Mouse (Mus musculus): Measurements from ENCODE around the gene Tyrp1.

Gene Tyrp1

GRCm38 (mm10) chr4:80872847-80873644 is 39.1 kb downstream of the Tyrp1 start:
- Histone ChIP-seq H3K27me3 (ENCODE audit: control insufficient read depth, insufficient read depth, low read length, poor library complexity, severe bottlenecking) (no peaks in the 10 kb centered on the region), H3K36me3 (ENCODE audit: control insufficient read depth, insufficient read depth, low read length, poor library complexity, severe bottlenecking) (no peaks in the 10 kb centered on the region)
- no peak for DNase-seq (ENCODE audit: low read depth, low spot score)

GRCm38 (mm10) chr4:80874121-80874859 is 40.4 kb downstream of the Tyrp1 start:
- Histone ChIP-seq H3K27me3 (ENCODE audit: control insufficient read depth, insufficient read depth, low read length, poor library complexity, severe bottlenecking) (no peaks in the 10 kb centered on the region), H3K36me3 (ENCODE audit: control insufficient read depth, insufficient read depth, low read length, poor library complexity, severe bottlenecking) (no peaks in the 10 kb centered on the region)
- no peak for DNase-seq (ENCODE audit: low read depth, low spot score)

- no peaks in the 10 kb centered on the region for H3K27me3 ChIP-seq (ENCODE audit: control insufficient read depth, insufficient read depth, low read length, poor library complexity, severe bottlenecking)
- no peaks in the 10 kb centered on the region for H3K36me3 ChIP-seq (ENCODE audit: control insufficient read depth, insufficient read depth, low read length, poor library complexity, severe bottlenecking)
- DNase-seq (ENCODE audit: low read depth, low spot score) = no peak
Observed at GRCm38 (mm10) chr4:80875055-80875454, 41.1 kb downstream of the Tyrp1 start.

- DNase-seq (ENCODE audit: low read depth, low spot score) = no peak
- Histone ChIP-seq H3K27me3 (ENCODE audit: control insufficient read depth, insufficient read depth, low read length, poor library complexity, severe bottlenecking) (no peaks in the 10 kb centered on the region), H3K36me3 (ENCODE audit: control insufficient read depth, insufficient read depth, low read length, poor library complexity, severe bottlenecking) (no peaks in the 10 kb centered on the region)
Observed at GRCm38 (mm10) chr4:80881996-80882599, 48.2 kb downstream of the Tyrp1 start.

GRCm38 (mm10) chr4:80886631-80887030 is 52.7 kb downstream of the Tyrp1 start:
- Histone ChIP-seq H3K36me3 (ENCODE audit: control insufficient read depth, insufficient read depth, low read length, poor library complexity, severe bottlenecking) (no peaks in the 10 kb centered on the region), H3K27me3 (ENCODE audit: control insufficient read depth, insufficient read depth, low read length, poor library complexity, severe bottlenecking) (no peaks in the 10 kb centered on the region)
- no peak for DNase-seq (ENCODE audit: low read depth, low spot score)

GRCm38 (mm10) chr4:80891004-80891403 is 57.1 kb downstream of the Tyrp1 start:
- H3K36me3 ChIP-seq (ENCODE audit: control insufficient read depth, insufficient read depth, low read length, poor library complexity, severe bottlenecking) = no peaks in the 10 kb centered on the region
- H3K27me3 ChIP-seq (ENCODE audit: control insufficient read depth, insufficient read depth, low read length, poor library complexity, severe bottlenecking) = no peaks in the 10 kb centered on the region
- DNase-seq (ENCODE audit: low read depth, low spot score) = no peak

- no peak for DNase-seq (ENCODE audit: low read depth, low spot score)
- no peaks in the 10 kb centered on the region for H3K27me3 ChIP-seq (ENCODE audit: control insufficient read depth, insufficient read depth, low read length, poor library complexity, severe bottlenecking)
- H3K36me3 ChIP-seq (ENCODE audit: control insufficient read depth, insufficient read depth, low read length, poor library complexity, severe bottlenecking) = no peaks in the 10 kb centered on the region
Observed at GRCm38 (mm10) chr4:80895278-80895894, 61.5 kb downstream of the Tyrp1 start.

Data from splenic B cell, adult 2 months (primary cell).